Mouse (Mus musculus): ENCODE data around the gene Gsto1. TPM values are rescaled to one million over a fixed set of nuclear protein-coding genes. Genes with fewer than 3 reads are reported as not detected.

Gsto1 gene
- polyA plus RNA-seq, 1 experiment = 340 TPM

DNA sequence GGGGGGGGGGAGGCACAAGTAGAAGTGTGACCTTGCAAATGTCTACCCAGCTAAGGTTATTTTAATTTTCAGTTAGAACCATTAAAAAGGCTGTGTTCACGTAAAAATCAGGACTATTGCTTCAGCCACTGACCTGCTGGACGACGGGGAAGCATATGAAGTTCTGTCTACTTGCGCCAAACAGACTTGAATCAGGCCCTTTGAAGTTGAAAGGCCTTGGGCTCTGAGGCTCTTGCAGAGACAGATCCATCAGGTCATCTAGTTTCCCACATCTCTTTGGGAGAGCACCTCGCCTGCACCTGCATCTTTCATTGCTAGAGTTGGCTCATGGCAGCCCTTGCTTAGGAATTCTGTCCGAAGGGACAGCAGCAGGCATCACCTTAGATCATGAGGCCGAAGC is 58.6 kb downstream of the Gsto1 start:
- TF ChIP-seq CTCF (IDR thresholded peaks at IDR 0.05; ENCODE audit: borderline replicate concordance, insufficient read depth, low read length) (no peak), POLR2A (IDR thresholded peaks at IDR 0.05; ENCODE audit: low read depth, low read length) (no peak)
- H3K4me1 ChIP-seq (ENCODE audit: control insufficient read depth, insufficient read depth, low read length) = peaks cover 18% of the 10 kb centered on the region
- H3K27ac ChIP-seq (ENCODE audit: insufficient read depth, low read length) = no peak overlapping the region
- H3K4me3 ChIP-seq (ENCODE audit: insufficient read depth, low read length) = no peak overlapping the region

DNA sequence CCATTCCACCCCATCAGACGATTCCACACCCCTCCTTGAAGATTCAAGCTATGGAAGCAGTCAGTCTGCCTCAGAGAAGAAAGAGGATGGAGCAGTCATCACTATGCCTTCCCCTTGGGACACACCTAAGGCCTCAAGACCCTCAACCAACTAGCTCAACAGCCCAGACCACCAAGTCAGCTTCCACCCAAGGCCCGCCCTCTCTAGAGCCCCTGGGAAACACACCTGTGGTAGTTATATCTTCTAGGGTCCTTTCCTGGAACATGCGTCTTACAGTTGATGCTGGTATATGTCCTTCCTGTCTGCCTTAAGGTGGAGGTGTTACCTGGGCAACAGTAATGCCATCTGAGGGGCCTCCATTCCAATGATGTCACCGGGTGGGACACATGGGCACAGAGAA is 59.4 kb downstream of the Gsto1 start:
- no peak for TF ChIP-seq CTCF (IDR thresholded peaks at IDR 0.05; ENCODE audit: borderline replicate concordance, insufficient read depth, low read length)
- peaks cover 14% of the 10 kb centered on the region for H3K4me1 ChIP-seq (ENCODE audit: control insufficient read depth, insufficient read depth, low read length)
- no peak overlapping the region for H3K4me3 ChIP-seq (ENCODE audit: insufficient read depth, low read length)
- H3K27ac ChIP-seq (ENCODE audit: insufficient read depth, low read length) = no peak overlapping the region

Other genes with a start within 250 kb of the Gsto1 start
- gene Col17a1, start 162.9 kb upstream of the Gsto1 start, polyA plus RNA-seq (2011; ENCODE audit: insufficient read length, low read depth, missing spikeins) = 0.23 and 0.52 TPM in 2 replicates
- gene Sfr1, start 123.3 kb upstream of the Gsto1 start, polyA plus RNA-seq (2011; ENCODE audit: insufficient read length, low read depth, missing spikeins) = 197 and 217 TPM in 2 replicates
- gene Gsto2, start 10.6 kb downstream of the Gsto1 start, polyA plus RNA-seq (2011; ENCODE audit: insufficient read length, low read depth, missing spikeins) = 0.98 and 3.5 TPM in 2 replicates
- gene Cfap43, start 64.3 kb downstream of the Gsto1 start, polyA plus RNA-seq (2011; ENCODE audit: insufficient read length, low read depth, missing spikeins) = not detected in 2 replicates
- 21.1 and 28.2 TPM in 2 replicates for gene Itprip, start 64.3 kb downstream of the Gsto1 start, polyA plus RNA-seq (2011; ENCODE audit: insufficient read length, low read depth, missing spikeins)
- gene Cfap58, start 82.7 kb downstream of the Gsto1 start, polyA plus RNA-seq (2011; ENCODE audit: insufficient read length, low read depth, missing spikeins) = not detected in 2 replicates